Mouse (Mus musculus) lung, adult 2 months (tissue): ENCODE results near the gene Nol3.

Experiments
- CTCF ChIP-seq: fragments of 200-500 bp; IDR thresholded peaks from 2 replicates; pipeline ENCODE4 v1.5.1; 2011; ENCODE audit warnings: mild to moderate bottlenecking, low read length, control low read depth; ENCODE audit not compliant: insufficient read depth
- POLR2A ChIP-seq: fragments of 200-500 bp; IDR thresholded peaks from 2 replicates; pipeline ENCODE4 v1.6.1; 2011; ENCODE audit warnings: low read depth, mild to moderate bottlenecking, control low read depth, low read length, borderline replicate concordance; ENCODE audit errors: extremely low read depth

GRCm38 (mm10) chr8:105254152-105254965, 21.6 kb upstream of the Nol3 start:
- TF ChIP-seq CTCF (peak; percentile 65), POLR2A (peak; percentile 24; the same call in 1 of the 2 replicates)
